Mouse (Mus musculus) layer of hippocampus, adult 8-10 months (tissue): ENCODE measurements around the gene Olfr283. TPM values are rescaled to one million over a fixed set of nuclear protein-coding genes. Genes with fewer than 3 reads are reported as not detected.

Experiments
- total RNA-seq, 4 experiments: library from RNA; stranded (reverse); gene quantifications; 2 replicates each; pipeline ENCODE4 v1.2.4; 2022

Gene Olfr283
- total RNA-seq, 4 experiments from 2014 or later: not detected

Other genes starting within 250 kb of the Olfr283 start
- 10 to 100 TPM; 50.7 to 55.0 (median 54.3) TPM for gene Asb8, start 215.3 kb downstream of the Olfr283 start, total RNA-seq
- gene Ccdc184, start 213.8 kb downstream of the Olfr283 start, total RNA-seq: 10 to 100 TPM in 3 of 4 experiments, 1 to 10 TPM in 1; 9.8 to 11.9 (median 10.6) TPM
- not detected for gene Olfr288, start 185.4 kb downstream of the Olfr283 start, total RNA-seq
- under 1 TPM in 3 of 4 experiments, not detected in 1; 0.21 to 0.45 (median 0.27) TPM for gene Gm44579, start 160.0 kb downstream of the Olfr283 start, total RNA-seq
- 1 to 10 TPM; 4.1 to 5.4 (median 4.4) TPM for gene Olfr287, start 159.9 kb downstream of the Olfr283 start, total RNA-seq
- not detected for gene Olfr286, start 146.5 kb downstream of the Olfr283 start, total RNA-seq
- not detected for gene H1fnt, start 123.7 kb downstream of the Olfr283 start, total RNA-seq
- gene Zfp641, start 84.8 kb downstream of the Olfr283 start, total RNA-seq: 1 to 10 TPM; 6.5 to 7.7 (median 6.8) TPM
- gene Olfr285, start 63.6 kb downstream of the Olfr283 start, total RNA-seq: not detected
- gene Olfr284, start 40.0 kb downstream of the Olfr283 start, total RNA-seq: not detected
- gene Olfr282, start 50.3 kb upstream of the Olfr283 start, total RNA-seq: not detected
- not detected for gene Olfr281, start 71.6 kb upstream of the Olfr283 start, total RNA-seq
- gene OR5BS1P, start 89.0 kb upstream of the Olfr283 start, total RNA-seq: not detected
- gene Lalba, start 101.8 kb upstream of the Olfr283 start, total RNA-seq: not detected
- not detected for gene Olfr279, start 111.5 kb upstream of the Olfr283 start, total RNA-seq
- 10 to 100 TPM; 54.1 to 60.0 (median 57.2) TPM for gene Kansl2, start 153.3 kb upstream of the Olfr283 start, total RNA-seq
- 10 to 100 TPM; 37.3 to 43.8 (median 42.7) TPM for gene Ccnt1, start 190.0 kb upstream of the Olfr283 start, total RNA-seq
- not detected for gene 4930415O20Rik, start 190.1 kb upstream of the Olfr283 start, total RNA-seq
- 10 to 100 TPM; 47.3 to 58.6 (median 52.2) TPM for gene Adcy6, start 229.1 kb upstream of the Olfr283 start, total RNA-seq
- 100 to 1,000 TPM; 163 to 193 (median 176) TPM for gene Cacnb3, start 249.9 kb upstream of the Olfr283 start, total RNA-seq